ENCODE assay signal across 26 mouse cellular contexts in the genomic region with DNA sequence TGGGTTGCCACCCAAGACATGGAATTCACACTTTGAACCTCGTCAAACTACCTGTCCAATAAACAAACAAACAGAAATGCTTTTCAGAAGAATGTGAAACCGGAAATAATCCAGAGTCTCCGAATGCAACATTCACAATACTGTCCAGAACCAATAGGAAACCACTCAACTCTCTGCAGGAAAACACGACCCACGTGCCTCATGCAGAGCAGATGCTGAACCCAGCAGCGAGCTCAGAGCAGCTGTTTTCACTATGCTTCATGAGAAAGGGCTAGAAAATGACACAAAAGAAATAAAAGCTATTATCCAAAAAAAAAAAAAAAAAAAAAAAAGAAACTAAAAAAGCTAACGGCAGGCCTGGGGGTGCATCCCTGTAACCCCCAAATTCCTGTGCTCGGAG.
A peak's percentile ranks its signal among the peaks of the same experiment; 100 is the strongest.
DNase-seq lines count a peak whose midpoint lies in the region; ATAC-seq and TF ChIP-seq lines count a peak whose summit lies in the region.
"Had no signal": no experiment of that assay in that cellular context is flagged by ENCODE, and none has a peak within 500 bp of the region (broad histone marks: within the 10 kb centered on the region; RNA-seq: fewer than 3 reads in every experiment).

No protein-coding gene starts in this region.

- H3K9me3 ChIP-seq in limb, embryonic 10.5 days (replicated peaks), result no peaks in the 10 kb centered on the region
- H3K9me3 ChIP-seq: G1E; heart, embryonic 12.5 days; kidney, embryonic 15.5 days; midbrain, embryonic 10.5 days; neural tube, embryonic 13.5 days had no signal

- peaks cover 60% of the 10 kb centered on the region for H3K4me1 ChIP-seq in limb, embryonic 10.5 days
- H3K4me1 ChIP-seq: midbrain, embryonic 10.5 days; neural tube, embryonic 13.5 days had no signal

- 73% methylated on average over 8 of the region's 8 CpGs for WGBS in limb, embryonic 10.5 days

- intact Hi-C loops in gastrocnemius, adult 2 months (cut with DNase I), result no loop called here
- intact Hi-C loops in gastrocnemius, postnatal 36 days (cut with DNase I), result no loop called here

- TF ChIP-seq CTCF in gastrocnemius, adult 2 months (IDR thresholded peaks at IDR 0.05), result no peak

- H3K36me3 ChIP-seq in limb, embryonic 10.5 days, result no peaks in the 10 kb centered on the region
- H3K36me3 ChIP-seq: G1E; heart, embryonic 12.5 days; kidney, embryonic 15.5 days; midbrain, embryonic 10.5 days; neural tube, embryonic 13.5 days had no signal

- no peak for DNase-seq in gastrocnemius, adult 2 months
- no peak for DNase-seq in gastrocnemius, postnatal 36 days
- DNase-seq in right cerebral cortex, adult 18-20 months, result peak; percentile 7
- no peak for DNase-seq in right cerebral cortex, postnatal 25 days
- no peak for DNase-seq in limb, embryonic 10.5 days (ENCODE audit: low spot score)
- DNase-seq in adrenal gland, postnatal 4 days (ENCODE audit: low spot score in 2 of 2), result no peak
- DNase-seq: adrenal gland, postnatal 36 days; B cell, adult 2 months; cerebellum, adult 2 months; cerebellum, postnatal 36 days; layer of hippocampus, postnatal 36 days; lung, postnatal 4 days; thymus, adult 2 months had no signal

- H3K27ac ChIP-seq in gastrocnemius, adult 2 months, result 0 out of 2 replicates have a peak overlapping the region, but pooled peaks have one; percentile 5
- H3K27ac ChIP-seq in limb, embryonic 10.5 days, result 0 out of 2 replicates have a peak overlapping the region, but pooled peaks have one; percentile 15
- H3K27ac ChIP-seq: hindbrain, postnatal 0 days; kidney, embryonic 15.5 days; midbrain, embryonic 10.5 days; neural tube, embryonic 13.5 days had no signal

- no peak overlapping the region for H3K4me3 ChIP-seq in gastrocnemius, adult 2 months
- H3K4me3 ChIP-seq in limb, embryonic 10.5 days, result no peak overlapping the region
- H3K4me3 ChIP-seq: heart, embryonic 12.5 days; kidney, embryonic 15.5 days; midbrain, embryonic 10.5 days; myocyte; neural tube, embryonic 13.5 days had no signal

- ATAC-seq in megakaryocyte progenitor cell, adult 5-6 weeks (replicated peaks; ENCODE audit: poor library complexity), result no peak
- ATAC-seq: forebrain, postnatal 0 days; hindbrain, postnatal 0 days; intestine, postnatal 0 days; midbrain, embryonic 16.5 days; Patski had no signal

- H3K27me3 ChIP-seq in limb, embryonic 10.5 days (ENCODE audit: low read depth, poor library complexity, severe bottlenecking), result no peaks in the 10 kb centered on the region
- H3K27me3 ChIP-seq: CH12.LX; heart, embryonic 12.5 days; kidney, embryonic 15.5 days; neural tube, embryonic 13.5 days; Patski had no signal
